Mouse (Mus musculus) liver, embryonic 16.5 days (tissue): Measurements from ENCODE around the gene Crip1. TPM values are rescaled to one million over a fixed set of nuclear protein-coding genes. Genes with fewer than 3 reads are reported as not detected.
A peak's percentile ranks its signal among the peaks of the same experiment; 100 is the strongest.

Experiments used
- ATAC-seq: fragments of 200-750 bp; cut with Nextera tagmentation; 2 replicates; pipeline ENCODE4 v1.8.0; 2017; ENCODE audit warnings: low read depth, mild to moderate bottlenecking, moderate number of reproducible peaks, moderate library complexity
- H3K27ac ChIP-seq: fragments of 300-500 bp; sonication (generic); 2 replicates; pipeline ENCODE4 v1.5.1; 2014; ENCODE audit warnings: mild to moderate bottlenecking, low read length
- H3K27me3 ChIP-seq: fragments of 300-500 bp; sonication (generic); 2 replicates; pipeline ENCODE4 v1.6.1; 2014; ENCODE audit warnings: low read depth, low read length, mixed read lengths; ENCODE audit not compliant: control insufficient read depth, insufficient read depth
- H3K36me3 ChIP-seq: fragments of 300-500 bp; sonication (generic); 2 replicates; pipeline ENCODE4 v1.6.1; 2014; ENCODE audit warnings: mild to moderate bottlenecking; ENCODE audit not compliant: control insufficient read depth, insufficient read depth
- H3K4me1 ChIP-seq: fragments of 300-500 bp; sonication (generic); 2 replicates; pipeline ENCODE4 v1.6.1; 2014; ENCODE audit warnings: low read depth, low read length, mixed read lengths; ENCODE audit not compliant: control insufficient read depth
- H3K4me2 ChIP-seq: fragments of 300-500 bp; sonication (generic); 2 replicates; pipeline ENCODE4 v1.6.1; 2014; ENCODE audit warnings: low read depth, low read length, mixed read lengths
- H3K4me3 ChIP-seq: fragments of 300-500 bp; sonication (generic); 2 replicates; pipeline ENCODE4 v1.5.1; 2014; ENCODE audit warnings: low read depth, mild to moderate bottlenecking, low read length
- H3K9ac ChIP-seq: fragments of 300-500 bp; sonication (generic); 2 replicates; pipeline ENCODE4 v1.6.1; 2014; ENCODE audit warnings: low read depth, low read length
- H3K9me3 ChIP-seq: fragments of 300-500 bp; sonication (generic); replicated peaks from 2 replicates; pipeline ENCODE4 v1.6.1; 2016; ENCODE audit warnings: low read length; ENCODE audit not compliant: control insufficient read depth
- WGBS: fragments of 180-500 bp; shearing (Covaris S2); extraction: QIAGEN DNeasy Blood & Tissue Kit; methylation state at CpG from one replicate; pipeline ENCODE4 v1.1.7; 2014; ENCODE audit not compliant: insufficient replicate concordance; 5-methylcytosine and 5-hydroxymethylcytosine counted together
- polyA plus RNA-seq: library from polyadenylated mRNA; unstranded; fragments of >200 nt; fragmentation: Nextera tagmentation; extraction: Ambion mirVana; gene quantifications from 2 replicates; pipeline ENCODE4 v1.2.1, GENCODE M21; 2015

The Crip1 gene
- polyA plus RNA-seq, 1 experiment from 2014 or later: 102 TPM

GRCm38 (mm10) chr12:113119516-113120410, 26.4 kb upstream of the Crip1 start:
- 81% methylated on average over 20 of the region's 20 CpGs for WGBS
- H3K4me1 ChIP-seq: no peaks in the 10 kb centered on the region; the same call in 1 of the 2 replicates
- H3K4me3 ChIP-seq: no peak overlapping the region
- H3K4me2 ChIP-seq: no peak overlapping the region
- peak; percentile 52 for ATAC-seq
- H3K27ac ChIP-seq: no peak overlapping the region
- H3K9me3 ChIP-seq: no peaks in the 10 kb centered on the region
- H3K36me3 ChIP-seq: peaks cover 42% of the 10 kb centered on the region
- no peaks in the 10 kb centered on the region for H3K27me3 ChIP-seq
- no peak overlapping the region for H3K9ac ChIP-seq

DNA sequence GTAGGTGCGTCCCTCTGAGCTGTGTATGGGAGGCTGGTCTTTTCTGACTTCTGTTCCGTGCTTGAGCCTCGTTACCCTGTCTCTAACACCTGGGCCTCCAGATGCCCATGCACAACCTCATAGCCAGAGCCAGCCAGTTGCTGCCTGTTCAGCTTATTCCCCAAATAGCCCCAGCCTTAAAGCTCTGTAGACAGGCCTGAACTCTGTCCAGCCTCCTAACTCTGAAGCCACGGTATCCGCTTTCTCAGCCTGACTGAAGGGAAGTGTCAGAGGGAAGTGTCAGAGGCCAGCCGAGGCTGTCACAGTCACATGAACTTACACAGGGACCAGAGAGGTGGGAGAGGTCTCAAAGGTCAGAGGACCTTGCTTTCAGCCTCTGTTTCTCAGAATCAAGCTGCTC, 21.4 kb upstream of the Crip1 start:
- Histone ChIP-seq H3K9me3 (no peaks in the 10 kb centered on the region), H3K4me2 (no peak overlapping the region), H3K27me3 (no peaks in the 10 kb centered on the region), H3K36me3 (peaks cover 64% of the 10 kb centered on the region), H3K9ac (no peak overlapping the region), H3K4me3 (no peak overlapping the region), H3K4me1 (no peaks in the 10 kb centered on the region; the same call in 1 of the 2 replicates), H3K27ac (no peak overlapping the region)
- WGBS: 62% methylated on average over 6 of the region's 6 CpGs
- peak; percentile 19; the same call in 1 of the 2 replicates for ATAC-seq

GRCm38 (mm10) chr12:113130732-113131131, 15.4 kb upstream of the Crip1 start:
- H3K9me3 ChIP-seq: no peaks in the 10 kb centered on the region
- ATAC-seq: no peak
- no peak overlapping the region for H3K27ac ChIP-seq
- H3K9ac ChIP-seq: no peak overlapping the region
- H3K27me3 ChIP-seq: no peaks in the 10 kb centered on the region
- peaks cover 51% of the 10 kb centered on the region for H3K36me3 ChIP-seq
- H3K4me2 ChIP-seq: no peak overlapping the region
- 89% methylated on average over 8 of the region's 8 CpGs for WGBS
- no peaks in the 10 kb centered on the region for H3K4me1 ChIP-seq
- no peak overlapping the region for H3K4me3 ChIP-seq

DNA sequence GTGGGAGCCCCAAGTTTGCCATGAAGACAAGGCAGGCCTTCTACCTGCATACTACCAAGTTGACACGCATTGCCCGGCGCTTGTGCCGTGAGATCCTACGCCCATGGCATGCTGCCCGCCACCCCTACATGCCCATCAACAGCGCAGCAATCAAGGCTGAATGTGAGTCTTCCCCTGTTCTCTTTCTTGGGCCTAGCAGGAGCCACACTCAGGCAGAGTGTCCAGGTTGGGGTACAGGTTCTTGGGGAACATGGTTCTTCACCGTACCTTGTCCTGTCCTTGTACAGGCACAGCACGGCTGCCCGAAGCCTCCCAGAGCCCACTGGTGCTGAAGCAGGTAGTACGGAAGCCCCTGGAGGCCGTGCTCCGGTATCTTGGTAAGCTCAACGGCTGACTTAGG, 14.5 kb upstream of the Crip1 start:
- no peaks in the 10 kb centered on the region for H3K4me1 ChIP-seq
- H3K36me3 ChIP-seq: peaks cover 51% of the 10 kb centered on the region
- no peak overlapping the region for H3K4me3 ChIP-seq
- no peak overlapping the region for H3K9ac ChIP-seq
- no peaks in the 10 kb centered on the region for H3K9me3 ChIP-seq
- no peak for ATAC-seq
- H3K27ac ChIP-seq: no peak overlapping the region
- no peaks in the 10 kb centered on the region for H3K27me3 ChIP-seq
- no peak overlapping the region for H3K4me2 ChIP-seq
- WGBS: 89% methylated on average over 14 of the region's 14 CpGs

DNA sequence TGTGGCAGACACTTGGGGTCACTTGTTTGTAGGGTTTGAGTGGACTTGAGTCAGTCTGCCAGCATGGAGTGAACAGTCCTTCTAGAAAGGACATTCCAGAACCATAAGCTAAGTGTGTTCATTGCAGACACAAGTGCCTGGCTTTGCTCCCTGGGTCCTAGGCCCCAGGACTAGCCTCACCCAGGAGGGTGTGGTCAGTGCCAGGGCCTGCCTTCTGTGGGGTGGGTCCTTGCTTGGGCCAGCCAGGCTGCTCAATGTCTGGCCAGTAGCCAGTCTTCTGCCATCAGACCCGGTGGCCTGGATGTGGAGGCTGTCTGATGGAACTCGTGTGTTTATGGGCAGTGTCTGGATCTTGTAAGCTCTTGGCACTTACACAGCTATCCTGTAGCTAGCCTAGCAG, 13.5 kb upstream of the Crip1 start:
- no peak overlapping the region for H3K4me3 ChIP-seq
- no peaks in the 10 kb centered on the region for H3K27me3 ChIP-seq
- no peaks in the 10 kb centered on the region for H3K4me1 ChIP-seq
- no peak for ATAC-seq
- peaks cover 41% of the 10 kb centered on the region for H3K36me3 ChIP-seq
- no peaks in the 10 kb centered on the region for H3K9me3 ChIP-seq
- H3K9ac ChIP-seq: no peak overlapping the region
- no peak overlapping the region for H3K27ac ChIP-seq
- WGBS: 71% methylated on average over 2 of the region's 2 CpGs
- no peak overlapping the region for H3K4me2 ChIP-seq

DNA sequence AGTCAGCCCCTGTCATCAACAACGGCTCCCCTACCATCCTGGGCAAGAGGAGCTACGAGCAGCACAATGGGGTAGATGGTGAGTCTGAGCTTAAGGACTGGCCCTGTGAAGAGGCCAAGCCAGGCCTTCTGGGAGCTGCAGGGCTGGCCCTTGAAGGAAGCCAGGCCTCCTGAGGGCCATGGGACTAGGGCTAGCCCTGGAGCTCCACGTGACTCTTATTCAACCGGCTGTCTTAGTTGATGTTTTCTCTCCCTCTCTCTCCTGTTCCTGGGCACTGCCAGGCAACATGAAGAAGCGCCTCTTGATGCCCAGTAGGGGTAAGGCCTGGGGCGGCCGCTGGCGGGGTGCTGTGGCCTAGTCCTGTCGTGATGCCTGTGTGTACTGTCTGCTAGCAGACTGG, 12.9 kb upstream of the Crip1 start:
- 81% methylated on average over 9 of the region's 9 CpGs for WGBS
- Histone ChIP-seq H3K4me3 (no peak overlapping the region), H3K9ac (no peak overlapping the region), H3K36me3 (peaks cover 36% of the 10 kb centered on the region), H3K4me1 (no peaks in the 10 kb centered on the region), H3K9me3 (no peaks in the 10 kb centered on the region), H3K27ac (no peak overlapping the region), H3K4me2 (no peak overlapping the region), H3K27me3 (no peaks in the 10 kb centered on the region)
- no peak for ATAC-seq

- Histone ChIP-seq H3K27me3 (no peaks in the 10 kb centered on the region), H3K9me3 (no peaks in the 10 kb centered on the region), H3K9ac (no peak overlapping the region), H3K27ac (no peak overlapping the region), H3K4me1 (no peaks in the 10 kb centered on the region), H3K4me2 (no peak overlapping the region), H3K4me3 (no peak overlapping the region), H3K36me3 (peaks cover 31% of the 10 kb centered on the region)
- 71% methylated on average over 5 of the region's 5 CpGs for WGBS
- ATAC-seq: no peak
Measured at GRCm38 (mm10) chr12:113133861-113134403, 12.2 kb upstream of the Crip1 start.

DNA sequence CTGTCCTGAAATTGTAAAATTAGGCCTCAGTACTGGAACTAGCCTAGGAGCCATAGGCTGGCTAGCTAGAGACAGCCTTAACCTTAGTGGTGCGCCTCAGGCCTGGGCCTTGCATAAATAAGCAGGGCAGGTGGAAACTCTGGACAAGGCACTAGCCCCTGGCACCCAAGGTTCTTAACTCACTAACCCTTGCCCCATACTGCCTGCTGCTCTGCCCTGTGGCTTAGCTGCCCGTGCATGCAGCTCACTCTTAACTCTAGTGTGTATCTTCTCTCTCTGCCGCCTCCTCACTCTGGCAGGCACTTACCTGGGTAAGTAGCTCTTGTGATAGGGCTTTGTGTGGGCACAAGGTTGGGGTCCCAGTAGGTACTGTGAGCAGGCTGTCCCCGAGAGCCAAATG, 11.6 kb upstream of the Crip1 start:
- H3K4me1 ChIP-seq: peaks cover 3% of the 10 kb centered on the region
- ATAC-seq: no peak
- H3K36me3 ChIP-seq: peaks cover 30% of the 10 kb centered on the region
- no peaks in the 10 kb centered on the region for H3K9me3 ChIP-seq
- 77% methylated on average over 4 of the region's 4 CpGs for WGBS
- no peak overlapping the region for H3K9ac ChIP-seq
- H3K4me3 ChIP-seq: no peak overlapping the region
- no peak overlapping the region for H3K27ac ChIP-seq
- H3K27me3 ChIP-seq: peaks cover 2% of the 10 kb centered on the region; the same call in 1 of the 2 replicates
- no peak overlapping the region for H3K4me2 ChIP-seq

- WGBS: 73% methylated on average over 7 of the region's 7 CpGs
- Histone ChIP-seq H3K27me3 (peaks cover 5% of the 10 kb centered on the region; the same call in 1 of the 2 replicates), H3K4me1 (peaks cover 12% of the 10 kb centered on the region), H3K4me2 (no peak overlapping the region), H3K27ac (no peak overlapping the region), H3K36me3 (peaks cover 27% of the 10 kb centered on the region), H3K9me3 (no peaks in the 10 kb centered on the region), H3K4me3 (no peak overlapping the region), H3K9ac (no peak overlapping the region)
- ATAC-seq: no peak
Measured at GRCm38 (mm10) chr12:113135401-113135800, 10.7 kb upstream of the Crip1 start.
